Mouse (Mus musculus): Measurements from ENCODE around the gene E030018B13Rik.

- TF ChIP-seq CTCF (IDR thresholded peaks at IDR 0.05) (peak; percentile 27; the same call in 1 of the 2 replicates), POLR2A (IDR thresholded peaks at IDR 0.05; ENCODE audit: insufficient read depth, low read depth, low read length) (peak; percentile 23; the same call in 1 of the 2 replicates)
Observed at GRCm38 (mm10) chr7:63924747-63925412, 8.2 kb downstream of the E030018B13Rik start.

Measured in heart, adult 2 months (tissue).